Comparison of ENCODE assay signal across 9 mouse cellular contexts in the genomic region with DNA sequence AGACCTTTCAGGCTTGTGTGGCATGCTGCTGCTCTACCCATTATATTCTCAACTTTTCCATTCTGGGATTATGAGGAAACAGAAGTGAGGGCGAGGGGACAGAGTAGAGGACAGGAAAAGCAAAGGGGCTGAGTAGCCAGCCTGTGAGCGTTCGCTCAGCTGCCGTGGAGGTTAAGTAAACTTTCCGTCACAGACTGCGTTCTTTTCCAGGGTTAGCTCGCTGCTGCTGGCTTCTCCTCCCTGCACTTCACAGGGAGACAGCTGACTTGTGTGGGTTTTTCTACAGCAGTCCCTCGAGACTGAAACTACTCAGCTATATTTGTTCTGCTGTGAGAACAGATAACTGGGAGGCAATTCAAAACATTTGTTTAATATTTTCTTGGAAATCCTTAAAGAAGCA. TPM values are rescaled to one million over a fixed set of nuclear protein-coding genes. Genes with fewer than 3 reads are reported as not detected.
DNase-seq lines count a peak whose midpoint lies in the region; ATAC-seq and TF ChIP-seq lines count a peak whose summit lies in the region.
"Had no signal": no experiment of that assay in that cellular context is flagged by ENCODE, and none has a peak within 500 bp of the region (broad histone marks: within the 10 kb centered on the region; RNA-seq: fewer than 3 reads in every experiment).

No protein-coding gene starts in this region.

- H3K4me3 ChIP-seq in embryonic fibroblast, embryonic 13.5 days (ENCODE audit: insufficient read depth, low read length): no peak overlapping the region
- H3K4me3 ChIP-seq in intestine, embryonic 14.5 days (ENCODE audit: low read depth, low read length): no peak overlapping the region
- no peak overlapping the region for H3K4me3 ChIP-seq in neural tube, embryonic 13.5 days
- H3K4me3 ChIP-seq: embryonic facial prominence, embryonic 12.5 days had no signal

- H3K4me2 ChIP-seq in intestine, embryonic 14.5 days (ENCODE audit: low read length): peak overlapping the region; percentile 33
- 0 out of 2 replicates have a peak overlapping the region, but pooled peaks have one; percentile 25 for H3K4me2 ChIP-seq in neural tube, embryonic 13.5 days
- H3K4me2 ChIP-seq: embryonic facial prominence, embryonic 12.5 days had no signal

- peak; percentile 42 for DNase-seq in gastrocnemius, adult 18-20 months (ENCODE audit: low spot score)
- no peak for DNase-seq in gastrocnemius, postnatal 10 days
- peak; percentile 60 for DNase-seq in intestine, embryonic 14.5 days (ENCODE audit: low spot score)
- peak; percentile 26 for DNase-seq in liver
- DNase-seq in spleen, postnatal 14 days (ENCODE audit: low spot score in 2 of 2): no peak
- no peak for DNase-seq in frontal cortex, postnatal 10 days (ENCODE audit: low spot score in 2 of 2)

- no peak for ATAC-seq in intestine, embryonic 14.5 days (replicated peaks; ENCODE audit: low FRiP score, low TSS enrichment, low read depth)
- no peak for ATAC-seq in neural tube, embryonic 13.5 days (ENCODE audit: low read depth)

- peaks cover 8% of the 10 kb centered on the region for H3K4me1 ChIP-seq in embryonic fibroblast, embryonic 13.5 days (ENCODE audit: control insufficient read depth, insufficient read depth, low read length)
- peaks cover 18% of the 10 kb centered on the region for H3K4me1 ChIP-seq in intestine, embryonic 14.5 days (replicated peaks; ENCODE audit: control insufficient read depth, insufficient read depth, low read length)
- H3K4me1 ChIP-seq in neural tube, embryonic 13.5 days (replicated peaks): peaks cover 41% of the 10 kb centered on the region

- 0 out of 2 replicates have a peak overlapping the region, but pooled peaks have one; percentile 4 for H3K9ac ChIP-seq in intestine, embryonic 14.5 days (ENCODE audit: low read length)
- H3K9ac ChIP-seq in neural tube, embryonic 13.5 days: no peak overlapping the region
- H3K9ac ChIP-seq: embryonic facial prominence, embryonic 12.5 days had no signal

- H3K27ac ChIP-seq in embryonic fibroblast, embryonic 13.5 days (ENCODE audit: insufficient read depth, low read length): peak overlapping the region; percentile 7; the same call in 1 of the 2 replicates
- H3K27ac ChIP-seq in intestine, embryonic 14.5 days (ENCODE audit: low read depth): peak overlapping the region; percentile 24; the same call in 1 of the 2 replicates
- H3K27ac ChIP-seq in neural tube, embryonic 13.5 days (replicated peaks): 0 out of 2 replicates have a peak overlapping the region, but pooled peaks have one; percentile 38
- H3K27ac ChIP-seq: embryonic facial prominence, embryonic 12.5 days had no signal

- 3% methylated on average over 8 of the region's 8 CpGs for WGBS in intestine, embryonic 14.5 days
- WGBS in neural tube, embryonic 13.5 days: 42% methylated on average over 8 of the region's 8 CpGs

- no peak for TF ChIP-seq POLR2A in embryonic fibroblast, embryonic 13.5 days (IDR thresholded peaks at IDR 0.05; ENCODE audit: low read depth, low read length)

- H3K36me3 ChIP-seq in intestine, embryonic 14.5 days (ENCODE audit: control insufficient read depth, insufficient read depth, low read length): no peaks in the 10 kb centered on the region
- H3K36me3 ChIP-seq in neural tube, embryonic 13.5 days: no peaks in the 10 kb centered on the region
- H3K36me3 ChIP-seq: embryonic facial prominence, embryonic 12.5 days had no signal

- TF ChIP-seq CTCF in embryonic fibroblast, embryonic 13.5 days (IDR thresholded peaks at IDR 0.05; ENCODE audit: borderline replicate concordance, insufficient read depth, low read length): no peak

- no peaks in the 10 kb centered on the region for H3K27me3 ChIP-seq in intestine, embryonic 14.5 days (replicated peaks; ENCODE audit: control insufficient read depth, insufficient read depth, low read length)
- no peaks in the 10 kb centered on the region for H3K27me3 ChIP-seq in neural tube, embryonic 13.5 days
- H3K27me3 ChIP-seq: embryonic facial prominence, embryonic 12.5 days had no signal

- no peaks in the 10 kb centered on the region for H3K9me3 ChIP-seq in intestine, embryonic 14.5 days (ENCODE audit: control insufficient read depth, low read length)
- no peaks in the 10 kb centered on the region for H3K9me3 ChIP-seq in neural tube, embryonic 13.5 days
- H3K9me3 ChIP-seq: embryonic facial prominence, embryonic 12.5 days had no signal

RNA-seq across cellular contexts. Expression of a gene that starts 34.5 kb away (rescaled TPM):
- total RNA-seq in gastrocnemius, adult 18-20 months (2021): 1 to 10 TPM; 6.1 to 8.5 TPM
- total RNA-seq in gastrocnemius, postnatal 10 days (2021): 10 to 100 TPM; 10.7 to 11.9 TPM
- 12.2 and 12.5 TPM in 2 replicates for polyA plus RNA-seq in embryonic fibroblast, embryonic 13.5 days (2011; ENCODE audit: insufficient read length, low read depth, missing spikeins)
- polyA plus RNA-seq in intestine, embryonic 14.5 days (2014; fragmentation: Nextera tagmentation; extraction: Ambion mirVana): 23.5 and 23.6 TPM in 2 replicates
- 19.1 and 26.8 TPM in 2 replicates for polyA plus RNA-seq in neural tube, embryonic 13.5 days (2015; fragmentation: Nextera tagmentation; extraction: Ambion mirVana)

Comparison
In these comparisons a context has a peak if more than half of its experiments do, and no peak if none do; other contexts are left out.
1. DNase-seq: peak in gastrocnemius, adult 18-20 months (single experiment), intestine, embryonic 14.5 days (single experiment) and liver (single experiment); none in gastrocnemius, postnatal 10 days (single experiment), spleen, postnatal 14 days (0 of 2) and frontal cortex, postnatal 10 days (0 of 2).
2. Peak in every context shown above with its lines, with median percentiles within 50 percentile points of each other: H3K27ac ChIP-seq.